Mouse (Mus musculus): ENCODE results near the gene Ptpra. TPM values are rescaled to one million over a fixed set of nuclear protein-coding genes. Genes with fewer than 3 reads are reported as not detected.
A peak's percentile ranks its signal among the peaks of the same experiment; 100 is the strongest.

The Ptpra gene
- total and polyA plus RNA-seq, 3 experiments = 27.8 to 46.0 (median 44.0) TPM

GRCm38 (mm10) chr2:130424126-130424853 lies 25.8 kb upstream of the Ptpra start, which contains the start of the genes Vps16 and Pced1a:
TSS of gene Vps16 (plus strand) at chr2:130424339.
TSS of gene Pced1a (minus strand) at chr2:130424701.
- WGBS = under 1% methylated on average over 58 of the region's 58 CpGs
- H3K79me2 ChIP-seq (replicated peaks; ENCODE audit: control insufficient read depth, insufficient read depth, low read length) = no peaks in the 10 kb centered on the region
- DNase-seq = peak; percentile 95 to 96
- intact Hi-C loops (cut with DNase I) = loop anchor here (2.0 to 10.0 kb wide), 4 partner anchors 25 to 242 kb away; partner anchors contain the start of genes Ddrgk1, Itpa and Mrps26
- H3K36me3 ChIP-seq (ENCODE audit: control insufficient read depth, insufficient read depth, low read length) = no peaks in the 10 kb centered on the region
- H3K4me3 ChIP-seq = peak within 1 kb of the TSS; percentile 98
- TF ChIP-seq POLR2A (IDR thresholded peaks at IDR 0.05; ENCODE audit: insufficient read depth, low read depth, low read length) (peak; percentile 87), CTCF (IDR thresholded peaks at IDR 0.05) (peak; percentile 82), EP300 (IDR thresholded peaks at IDR 0.05; ENCODE audit: insufficient read depth, low read depth, low read length) (peak; percentile 74; the same call in 1 of the 2 replicates)
- peak within 1 kb of the TSS; percentile 74 for H3K9ac ChIP-seq (ENCODE audit: low read depth, low read length)
- H3K27me3 ChIP-seq (ENCODE audit: control insufficient read depth, insufficient read depth, low read length) = no peaks in the 10 kb centered on the region
- peaks cover 4% of the 10 kb centered on the region for H3K4me1 ChIP-seq (ENCODE audit: control insufficient read depth, insufficient read depth, low read length)
- peak within 1 kb of the TSS; percentile 93 for H3K27ac ChIP-seq

- Histone ChIP-seq H3K4me3 (peak overlapping the region; percentile 98), H3K36me3 (ENCODE audit: control insufficient read depth, insufficient read depth, low read length) (no peaks in the 10 kb centered on the region), H3K4me1 (ENCODE audit: control insufficient read depth, insufficient read depth, low read length) (peaks cover 4% of the 10 kb centered on the region), H3K27me3 (ENCODE audit: control insufficient read depth, insufficient read depth, low read length) (no peaks in the 10 kb centered on the region), H3K27ac (no peak overlapping the region; the same call in 1 of the 2 replicates), H3K79me2 (replicated peaks; ENCODE audit: control insufficient read depth, insufficient read depth, low read length) (no peaks in the 10 kb centered on the region), H3K9ac (ENCODE audit: low read depth, low read length) (peak overlapping the region; percentile 70; the same call in 1 of the 2 replicates)
- intact Hi-C loops (cut with DNase I) = loop anchor here (2.0 to 10.0 kb wide), 2 partner anchors 24 to 240 kb away; partner anchors contain the start of genes Ddrgk1 and Itpa
- peak in 1 of 2 experiments; percentile 13 for DNase-seq
- WGBS = 22% methylated on average over 5 of the region's 5 CpGs
- TF ChIP-seq CTCF (IDR thresholded peaks at IDR 0.05) (peak; percentile 38), POLR2A (IDR thresholded peaks at IDR 0.05; ENCODE audit: insufficient read depth, low read depth, low read length) (no peak)
These were observed 25.0 kb upstream of the Ptpra start for GRCm38 (mm10) chr2:130425112-130425511.

- Histone ChIP-seq H3K79me2 (replicated peaks; ENCODE audit: control insufficient read depth, insufficient read depth, low read length) (no peaks in the 10 kb centered on the region; the same call in 1 of the 2 replicates), H3K4me3 (no peak overlapping the region), H3K9ac (ENCODE audit: low read depth, low read length) (no peak overlapping the region), H3K27me3 (ENCODE audit: control insufficient read depth, insufficient read depth, low read length) (no peaks in the 10 kb centered on the region), H3K4me1 (ENCODE audit: control insufficient read depth, insufficient read depth, low read length) (no peaks in the 10 kb centered on the region; the same call in none of the 2 replicates), H3K27ac (no peak overlapping the region), H3K36me3 (ENCODE audit: control insufficient read depth, insufficient read depth, low read length) (no peaks in the 10 kb centered on the region)
- intact Hi-C loops (cut with DNase I) = loop anchor here (10.0 kb wide), 1 partner anchor 235 kb away; the partner anchor contains the start of genes Ddrgk1 and Itpa
- TF ChIP-seq POLR2A (IDR thresholded peaks at IDR 0.05; ENCODE audit: insufficient read depth, low read depth, low read length) = no peak
- no peak for TF ChIP-seq EP300 (IDR thresholded peaks at IDR 0.05; ENCODE audit: insufficient read depth, low read depth, low read length)
- TF ChIP-seq CTCF (IDR thresholded peaks at IDR 0.05) = no peak
- DNase-seq = no peak
- 41% methylated on average over 2 of the region's 2 CpGs for WGBS
These were observed 20.2 kb upstream of the Ptpra start for GRCm38 (mm10) chr2:130429851-130430250.

GRCm38 (mm10) chr2:130430484-130430883 lies 19.6 kb upstream of the Ptpra start:
- H3K4me1 ChIP-seq (ENCODE audit: control insufficient read depth, insufficient read depth, low read length) = no peaks in the 10 kb centered on the region; the same call in none of the 2 replicates
- H3K79me2 ChIP-seq (replicated peaks; ENCODE audit: control insufficient read depth, insufficient read depth, low read length) = no peaks in the 10 kb centered on the region; the same call in 1 of the 2 replicates
- H3K9ac ChIP-seq (ENCODE audit: low read depth, low read length) = no peak overlapping the region
- 64% methylated on average over 3 of the region's 3 CpGs for WGBS
- TF ChIP-seq POLR2A (IDR thresholded peaks at IDR 0.05; ENCODE audit: insufficient read depth, low read depth, low read length) (no peak), EP300 (IDR thresholded peaks at IDR 0.05; ENCODE audit: insufficient read depth, low read depth, low read length) (no peak), CTCF (IDR thresholded peaks at IDR 0.05) (no peak)
- no peak overlapping the region for H3K4me3 ChIP-seq
- H3K27me3 ChIP-seq (ENCODE audit: control insufficient read depth, insufficient read depth, low read length) = no peaks in the 10 kb centered on the region
- no peak overlapping the region for H3K27ac ChIP-seq
- H3K36me3 ChIP-seq (ENCODE audit: control insufficient read depth, insufficient read depth, low read length) = no peaks in the 10 kb centered on the region
- intact Hi-C loops (cut with DNase I) = no loop called here
- no peak for DNase-seq

- H3K9ac ChIP-seq (ENCODE audit: low read depth, low read length) = no peak overlapping the region
- intact Hi-C loops (cut with DNase I) = no loop called here
- no peak overlapping the region for H3K4me3 ChIP-seq
- no peak for DNase-seq
- no peak for TF ChIP-seq EP300 (IDR thresholded peaks at IDR 0.05; ENCODE audit: insufficient read depth, low read depth, low read length)
- TF ChIP-seq CTCF (IDR thresholded peaks at IDR 0.05) = no peak
- TF ChIP-seq POLR2A (IDR thresholded peaks at IDR 0.05; ENCODE audit: insufficient read depth, low read depth, low read length) = no peak
- H3K27ac ChIP-seq = no peak overlapping the region
- 77% methylated on average over 3 of the region's 3 CpGs for WGBS
- no peaks in the 10 kb centered on the region for H3K27me3 ChIP-seq (ENCODE audit: control insufficient read depth, insufficient read depth, low read length)
- H3K36me3 ChIP-seq (ENCODE audit: control insufficient read depth, insufficient read depth, low read length) = no peaks in the 10 kb centered on the region
- H3K79me2 ChIP-seq (replicated peaks; ENCODE audit: control insufficient read depth, insufficient read depth, low read length) = no peaks in the 10 kb centered on the region; the same call in 1 of the 2 replicates
- H3K4me1 ChIP-seq (ENCODE audit: control insufficient read depth, insufficient read depth, low read length) = no peaks in the 10 kb centered on the region; the same call in none of the 2 replicates
These were observed 17.9 kb upstream of the Ptpra start for GRCm38 (mm10) chr2:130432157-130432556.

GRCm38 (mm10) chr2:130433152-130433551 lies 16.9 kb upstream of the Ptpra start:
- Histone ChIP-seq H3K27ac (no peak overlapping the region), H3K4me3 (no peak overlapping the region), H3K36me3 (ENCODE audit: control insufficient read depth, insufficient read depth, low read length) (no peaks in the 10 kb centered on the region), H3K79me2 (replicated peaks; ENCODE audit: control insufficient read depth, insufficient read depth, low read length) (no peaks in the 10 kb centered on the region; the same call in 1 of the 2 replicates), H3K4me1 (ENCODE audit: control insufficient read depth, insufficient read depth, low read length) (no peaks in the 10 kb centered on the region; the same call in none of the 2 replicates), H3K9ac (ENCODE audit: low read depth, low read length) (no peak overlapping the region), H3K27me3 (ENCODE audit: control insufficient read depth, insufficient read depth, low read length) (no peaks in the 10 kb centered on the region)
- TF ChIP-seq POLR2A (IDR thresholded peaks at IDR 0.05; ENCODE audit: insufficient read depth, low read depth, low read length) (no peak), CTCF (IDR thresholded peaks at IDR 0.05) (peak; percentile 78), EP300 (IDR thresholded peaks at IDR 0.05; ENCODE audit: insufficient read depth, low read depth, low read length) (no peak)
- whole genome bisulfite sequencing = 21% methylated on average over 4 of the region's 4 CpGs
- DNase-seq = no peak
- intact Hi-C loops (cut with DNase I) = no loop called here
